Mouse (Mus musculus): ENCODE measurements around the gene Wdr31. TPM values are rescaled to one million over a fixed set of nuclear protein-coding genes. Genes with fewer than 3 reads are reported as not detected.
"Not testable (repeated sequence)": the region's sequence is repeated elsewhere in the genome, so short reads cannot be mapped to it uniquely, and the experiment has no call there.

The Wdr31 gene
- total RNA-seq, 4 experiments from 2014 or later = 9.1 to 11.4 (median 10.6) TPM

DNA sequence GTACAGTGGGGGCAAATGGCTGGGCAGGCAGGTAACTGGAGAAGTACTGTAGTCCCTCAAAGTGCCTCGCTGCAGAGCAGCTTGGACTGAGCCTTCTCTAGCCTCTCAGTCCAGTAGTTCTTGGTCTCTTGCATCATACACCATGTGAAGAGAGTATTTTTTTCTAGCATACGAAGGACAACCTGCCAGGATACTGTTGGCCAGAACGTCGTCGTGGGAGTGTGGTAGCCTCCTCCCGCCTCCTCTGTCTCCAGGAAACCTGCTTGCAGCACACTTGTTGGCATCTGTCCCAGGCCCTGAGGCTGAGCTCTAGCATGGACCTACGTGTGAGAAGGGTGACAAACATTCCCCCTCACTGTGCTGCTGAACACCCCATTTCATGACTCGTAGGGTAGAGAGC, 26.1 kb upstream of the Wdr31 start:
- peak in 1 of 2 experiments; percentile 86 for DNase-seq (ENCODE audit: low spot score in 2 of 2)

DNA sequence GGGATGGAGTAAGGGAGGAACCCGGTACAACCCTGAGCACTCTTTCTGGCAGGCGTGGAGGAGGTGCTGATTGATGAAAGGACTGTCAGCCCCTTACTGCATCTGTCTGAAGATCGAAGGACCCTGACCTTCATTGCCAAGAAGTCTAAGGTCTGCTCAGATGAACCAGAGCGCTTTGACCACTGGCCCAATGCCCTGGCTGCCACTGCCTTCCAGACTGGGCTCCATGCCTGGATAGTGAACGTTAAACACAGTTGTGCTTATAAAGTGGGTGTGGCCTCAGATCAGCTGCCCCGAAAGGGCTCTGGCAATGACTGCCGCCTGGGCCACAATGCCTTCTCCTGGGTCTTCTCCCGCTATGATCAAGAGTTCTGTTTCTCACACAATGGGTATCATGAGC, 25.2 kb upstream of the Wdr31 start:
- no peak for DNase-seq (ENCODE audit: low spot score in 2 of 2)

DNA sequence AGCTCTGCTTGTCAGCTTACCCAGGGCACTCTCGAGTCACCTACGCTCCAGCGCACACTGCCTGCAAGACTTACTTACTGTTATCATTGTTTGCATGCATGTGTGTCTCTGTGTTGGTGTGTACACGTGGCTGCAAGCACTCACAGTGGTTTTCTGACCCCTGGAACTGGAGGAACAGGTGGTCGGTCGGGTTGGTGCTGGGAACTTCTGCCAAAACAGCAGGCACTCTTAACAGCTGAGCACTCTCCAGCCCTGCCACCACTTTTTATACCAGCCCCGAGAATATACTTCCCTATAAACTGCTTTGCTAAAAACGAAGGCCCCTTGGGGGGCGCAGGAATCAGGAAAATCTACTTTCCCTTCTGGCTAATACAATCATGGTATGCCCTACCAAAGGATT, 23.5 kb upstream of the Wdr31 start:
- DNase-seq (ENCODE audit: low spot score in 2 of 2) = no peak

DNA sequence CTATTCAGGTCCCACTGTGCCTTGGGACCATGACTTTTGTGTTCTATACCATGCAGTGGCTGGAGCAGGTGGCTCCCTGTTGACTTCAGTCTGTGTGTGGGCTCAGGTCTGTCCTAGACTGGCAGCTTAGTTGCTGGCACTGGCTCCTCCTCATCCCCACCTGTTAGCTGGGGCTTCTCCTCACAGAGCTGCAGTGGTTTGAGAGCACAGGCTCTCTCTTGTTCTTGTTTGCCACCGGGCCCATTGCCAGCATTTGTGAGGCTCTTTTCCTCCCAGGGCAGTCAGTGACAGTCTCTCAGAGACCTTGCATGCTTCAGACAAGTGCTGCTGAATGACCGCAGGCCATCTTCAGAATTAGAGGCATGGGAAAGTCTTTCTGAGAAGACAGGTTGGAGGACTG, 22.0 kb upstream of the Wdr31 start:
- no peak for DNase-seq (ENCODE audit: low spot score in 2 of 2)

DNA sequence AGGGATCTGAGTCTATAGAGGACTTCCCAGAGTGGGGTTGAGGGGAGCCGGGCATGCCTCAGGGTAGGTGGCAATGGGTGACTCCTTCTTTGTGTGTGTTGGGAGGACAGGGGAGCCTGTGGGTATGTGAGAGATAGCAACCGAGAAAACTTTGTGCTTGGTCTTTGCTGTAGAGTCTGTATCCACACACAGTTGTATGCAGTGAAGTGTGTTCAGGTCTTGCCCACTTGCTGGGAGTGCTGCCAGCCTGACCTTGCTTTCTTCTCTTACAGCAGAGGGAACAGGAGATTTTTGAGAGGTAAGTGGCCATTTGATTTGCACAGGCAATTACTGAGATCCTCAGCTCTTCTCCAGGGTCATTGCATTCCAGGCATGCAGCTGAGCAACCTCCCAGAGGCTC, 17.2 kb upstream of the Wdr31 start:
- DNase-seq (ENCODE audit: low spot score in 2 of 2) = no peak

DNA sequence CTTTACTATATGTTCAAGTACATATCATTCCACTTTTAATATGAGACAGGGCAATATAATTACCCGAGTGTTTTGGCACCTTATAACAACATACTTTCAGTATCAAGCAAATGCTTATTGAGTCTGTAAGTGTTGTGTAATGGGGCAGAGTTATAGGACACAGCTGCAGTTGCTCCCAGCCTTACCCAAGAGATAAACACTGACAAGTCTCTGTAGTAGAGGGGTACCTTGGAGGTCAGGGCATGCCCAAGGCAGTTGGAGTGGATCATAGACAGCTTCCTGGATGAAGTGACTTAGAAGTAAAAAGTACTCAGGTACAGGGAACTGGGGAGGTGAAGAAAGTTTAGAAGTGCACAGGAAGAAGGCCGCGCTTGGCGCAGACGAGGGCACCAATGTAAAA, 16.5 kb upstream of the Wdr31 start:
- DNase-seq (ENCODE audit: low spot score in 2 of 2) = no peak

DNA sequence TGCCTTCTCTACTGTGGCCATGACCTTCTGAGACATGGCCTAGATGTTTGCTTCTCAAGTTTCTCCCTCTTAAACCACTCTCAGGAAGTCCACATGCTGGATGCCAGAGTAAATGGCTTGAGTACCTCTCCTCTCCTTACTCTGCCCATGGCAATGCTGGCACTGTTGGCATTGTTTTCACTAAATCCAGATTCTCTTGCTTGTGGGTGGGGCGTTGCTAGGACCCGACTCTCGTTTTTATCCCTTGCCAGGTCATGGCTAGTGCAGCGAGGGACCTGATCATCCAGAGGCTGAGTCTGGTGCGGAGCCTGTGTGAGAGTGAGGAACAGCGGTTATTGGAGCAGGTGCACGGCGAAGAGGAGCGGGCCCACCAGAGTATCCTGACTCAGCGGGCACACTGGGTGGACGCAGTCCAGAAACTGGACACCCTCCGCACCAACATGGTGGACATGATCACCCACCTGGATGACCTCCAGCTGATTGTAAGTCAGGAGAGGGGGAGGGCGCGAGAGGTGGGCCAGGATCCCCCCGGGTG, 15.5 kb upstream of the Wdr31 start:
- DNase-seq (ENCODE audit: low spot score in 2 of 2) = no peak

DNA sequence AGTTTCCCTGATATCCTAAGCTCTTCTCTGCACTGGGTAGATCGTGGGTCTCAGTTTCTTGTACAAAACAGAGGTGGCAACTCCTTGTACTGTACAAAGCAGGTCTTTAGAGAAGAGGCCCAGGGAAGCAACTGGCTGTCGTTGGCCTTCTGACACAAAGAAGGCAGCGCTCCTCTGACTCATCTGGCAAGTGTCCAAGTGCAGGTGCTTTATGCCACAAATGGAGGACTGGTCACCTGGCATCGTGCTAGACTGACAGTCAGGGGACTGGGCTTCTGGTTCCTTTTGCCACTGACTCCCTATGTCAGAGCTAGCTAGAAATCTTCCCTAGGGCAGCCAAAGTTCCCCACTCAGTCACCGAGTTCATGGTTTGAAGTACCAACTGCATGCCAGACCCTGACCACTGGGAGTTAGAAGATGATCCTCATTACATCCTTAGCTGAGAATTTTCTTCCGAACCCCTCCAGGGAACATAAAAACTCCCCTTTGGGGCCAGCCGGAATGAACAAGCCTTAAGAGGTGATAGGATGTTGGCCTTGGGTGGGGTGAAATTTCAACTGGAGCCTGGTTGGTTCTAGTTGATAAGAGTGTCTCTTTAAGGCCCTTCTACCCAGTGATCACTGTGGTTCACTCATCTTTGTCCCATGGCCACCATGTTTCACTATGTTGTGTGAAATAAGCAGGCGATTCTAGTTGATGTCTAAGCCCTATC, 14.9 kb upstream of the Wdr31 start:
- no peak for DNase-seq (ENCODE audit: low spot score in 2 of 2)

DNA sequence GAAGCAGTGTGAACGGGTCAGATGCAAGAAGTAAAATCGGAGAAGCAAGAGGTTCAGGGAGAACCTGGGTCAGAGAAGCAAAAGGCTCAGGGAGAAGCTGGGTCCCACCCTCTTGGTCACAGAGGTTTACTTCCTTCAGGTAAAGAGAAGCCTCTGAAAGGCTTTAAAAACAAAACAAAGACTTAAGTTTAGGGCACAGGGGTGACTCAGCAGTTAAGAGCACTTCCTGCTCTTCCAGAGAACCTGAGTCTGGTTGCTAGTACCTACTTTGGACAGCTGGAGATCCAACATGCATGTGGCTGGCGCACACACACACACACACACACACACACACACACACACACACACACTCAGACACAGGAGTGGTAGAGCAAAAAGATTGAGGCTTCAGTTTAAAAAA, 14.2 kb upstream of the Wdr31 start:
- DNase-seq (ENCODE audit: low spot score in 2 of 2) = no peak

DNA sequence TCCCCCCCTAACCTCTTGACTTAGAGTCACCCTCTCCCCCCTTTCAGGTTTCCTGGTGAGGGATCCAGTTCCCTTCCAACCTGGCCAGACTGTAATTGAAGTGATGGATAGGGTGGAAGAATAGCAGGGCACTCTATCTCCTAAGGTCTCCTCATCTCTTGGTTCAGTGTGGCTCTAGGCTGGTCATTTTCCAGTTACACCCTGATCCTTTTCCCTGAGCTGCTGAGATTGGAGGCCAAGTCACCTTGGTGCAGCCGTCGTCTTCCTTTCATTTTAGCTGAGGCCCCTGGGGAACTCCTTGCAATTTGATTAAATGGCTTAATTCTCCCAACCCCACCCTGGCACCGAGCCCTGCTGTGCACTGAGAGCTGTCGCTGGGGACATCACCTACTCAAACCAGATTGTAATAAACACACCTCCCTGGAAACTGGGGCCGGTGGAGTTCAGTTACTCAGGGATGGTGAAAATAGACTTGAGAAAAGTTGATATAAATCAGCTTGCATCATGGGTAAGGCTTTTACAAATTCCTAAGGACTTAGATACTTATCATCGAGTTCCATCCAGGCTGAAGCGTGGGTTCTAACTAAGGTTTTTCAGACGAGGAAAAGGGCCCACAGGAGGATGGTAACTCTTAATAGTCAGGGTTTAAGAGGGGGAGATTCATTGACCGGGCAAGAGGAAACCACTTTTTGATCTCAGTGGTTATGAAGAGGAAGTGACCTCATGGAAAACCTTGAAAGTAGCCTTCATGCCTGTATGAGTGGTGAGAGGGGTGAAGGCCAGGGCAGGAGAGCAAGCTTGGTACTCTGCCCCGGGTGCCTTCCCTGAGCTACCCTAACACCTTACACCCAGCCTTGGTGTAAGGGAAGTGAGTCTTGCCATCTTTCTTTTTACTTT, 10.3 kb upstream of the Wdr31 start:
- DNase-seq (ENCODE audit: low spot score in 2 of 2) = no peak

DNA sequence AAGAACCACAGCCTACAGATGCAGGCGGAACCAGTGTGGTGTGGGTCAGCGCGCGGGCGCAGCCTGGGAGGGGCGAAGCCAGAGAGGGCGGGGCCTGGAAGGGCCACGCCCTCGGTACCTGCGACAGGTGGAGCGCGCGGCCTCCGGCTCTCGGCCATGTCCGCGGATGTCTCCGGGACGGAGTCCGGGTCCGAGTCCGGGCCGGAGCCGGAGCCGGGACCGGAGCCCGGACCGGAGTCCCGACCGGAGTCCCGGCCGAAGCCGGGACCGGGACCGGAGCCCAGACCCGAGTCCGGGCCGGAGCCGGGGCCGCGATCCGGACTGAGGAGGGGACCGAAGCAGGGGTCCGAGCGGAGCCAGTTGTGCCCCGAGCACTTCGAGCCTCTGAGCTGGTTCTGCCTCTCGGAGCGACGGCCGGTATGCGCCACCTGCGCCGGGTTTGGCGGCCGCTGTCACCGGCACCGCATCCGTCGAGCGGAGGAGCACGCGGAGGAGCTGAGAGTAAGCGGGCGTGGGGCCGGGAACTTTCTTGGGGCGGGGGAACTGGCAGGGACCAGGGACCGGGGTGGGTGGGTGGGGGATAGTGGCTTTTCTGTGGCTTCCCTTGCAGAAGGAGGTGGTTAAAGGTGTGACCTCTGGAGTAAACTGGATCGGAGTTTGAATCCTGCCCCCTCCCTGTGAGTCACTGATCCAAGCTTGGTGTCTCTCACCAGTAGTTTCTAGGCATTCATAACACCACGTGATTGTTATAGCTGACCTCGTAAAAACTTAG, 9.4 kb upstream of the Wdr31 start, which contains the start of gene Bspry:
Bspry (plus strand) TSS at position 117 of the 772 bp plus-strand sequence.
- no peak for DNase-seq (ENCODE audit: low spot score in 2 of 2)

DNA sequence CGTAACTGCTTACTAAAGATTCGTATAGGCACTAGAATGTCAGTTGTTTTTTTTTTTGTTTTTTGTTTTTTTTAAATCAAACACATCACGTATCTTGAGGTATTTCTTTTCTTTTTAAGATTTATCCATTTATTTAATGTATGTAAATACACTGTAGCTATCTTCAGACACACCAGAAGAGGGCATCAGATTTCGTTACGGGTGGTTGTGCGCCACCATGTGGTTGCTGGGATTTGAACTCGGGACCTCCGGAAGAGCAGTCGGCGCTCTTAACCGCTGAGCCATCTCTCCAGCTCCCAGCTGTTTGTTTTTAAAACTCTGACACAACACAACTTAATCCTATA, 8.9 kb upstream of the Wdr31 start:
- DNase-seq (ENCODE audit: low spot score in 2 of 2) = not testable (repeated sequence)

DNA sequence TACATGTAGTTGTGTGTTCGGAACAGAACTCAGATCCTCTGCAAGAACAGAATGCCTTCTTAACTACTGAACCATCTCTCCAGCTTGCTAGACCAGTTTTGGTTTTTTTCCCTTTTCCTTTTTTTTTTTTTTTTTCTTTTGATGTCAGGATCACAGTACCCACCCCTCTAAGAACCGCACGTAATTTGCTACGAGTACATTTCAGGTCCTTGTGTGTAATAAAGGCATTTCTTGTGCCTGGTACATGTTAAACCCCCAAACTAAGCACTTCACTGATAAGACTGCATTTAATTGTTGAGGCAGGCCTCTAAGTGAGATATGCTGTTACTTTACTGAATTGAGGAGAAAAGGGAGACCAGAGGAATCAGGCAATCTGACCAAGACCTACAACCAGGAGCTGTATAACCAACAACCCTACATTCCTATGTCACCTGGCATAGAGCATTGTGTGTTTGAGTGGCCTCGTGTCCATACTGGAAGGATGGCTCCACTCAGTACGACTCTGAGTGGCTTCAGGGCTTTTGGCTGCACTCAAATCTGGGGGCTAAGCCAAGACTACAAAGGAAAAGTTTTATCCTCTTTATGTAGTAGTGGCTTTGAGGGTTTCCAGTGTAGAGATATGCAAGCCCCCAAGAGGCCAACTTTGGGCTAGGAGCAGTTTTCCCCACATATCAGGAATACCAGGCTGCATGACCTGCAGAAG, 7.0 kb upstream of the Wdr31 start:
- no peak for DNase-seq (ENCODE audit: low spot score in 2 of 2)

DNA sequence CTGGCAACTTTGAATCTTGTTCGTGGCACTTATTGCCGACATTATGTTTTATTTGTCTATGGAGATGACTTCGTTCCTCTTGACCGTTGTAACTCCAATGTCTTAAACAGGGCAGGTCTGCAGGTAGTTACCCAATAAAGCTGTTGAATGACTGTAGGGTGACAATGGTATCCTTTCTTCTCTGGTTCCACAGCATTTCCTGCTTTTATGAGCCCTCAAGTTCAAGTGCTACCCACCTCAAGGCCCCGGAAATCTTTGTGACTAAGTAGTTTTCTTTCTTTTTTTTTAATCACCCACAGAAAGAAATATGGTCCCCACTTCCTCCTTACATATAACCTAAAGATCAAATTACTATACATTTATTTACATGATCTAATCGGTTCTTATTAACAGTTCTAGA, 5.1 kb upstream of the Wdr31 start:
- DNase-seq (ENCODE audit: low spot score in 2 of 2) = no peak

DNA sequence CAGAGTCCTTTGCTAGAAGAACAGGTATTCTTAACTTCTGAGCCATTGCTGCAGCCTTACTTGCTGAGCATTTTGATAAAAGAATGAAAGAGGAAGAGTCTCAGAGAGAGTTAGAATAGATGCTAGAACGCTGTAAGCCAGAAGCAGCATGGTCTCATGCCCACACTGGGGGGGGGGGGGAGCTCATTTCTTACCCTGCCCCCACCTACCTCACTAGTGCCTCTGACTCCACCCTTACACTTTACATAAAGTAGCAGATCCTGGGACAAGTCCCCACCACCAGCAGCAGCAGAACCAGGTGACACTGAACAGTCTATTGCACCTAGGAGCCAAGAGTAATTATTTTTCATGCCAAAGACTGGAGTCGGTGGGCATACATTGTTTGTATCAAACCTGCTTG, 4.4 kb upstream of the Wdr31 start:
- DNase-seq (ENCODE audit: low spot score in 2 of 2) = no peak

DNA sequence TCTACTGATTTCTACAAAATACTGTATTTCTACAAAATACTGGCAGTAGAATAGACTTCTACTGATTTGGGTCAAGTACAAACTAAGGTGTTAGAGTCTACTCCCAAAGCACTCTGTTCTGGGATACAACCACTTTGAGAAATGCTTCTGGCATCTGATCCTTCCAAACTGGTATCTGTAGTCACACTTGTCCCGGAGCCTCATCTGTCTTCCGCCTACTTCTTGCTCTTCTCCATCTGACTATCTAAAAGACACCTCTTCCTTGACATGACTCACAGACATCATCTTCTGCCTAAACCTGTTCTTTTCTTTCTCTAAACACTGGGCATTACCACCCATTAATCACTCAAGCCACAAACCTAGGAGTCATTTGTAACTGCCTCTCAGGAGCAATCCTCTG, 1.4 kb upstream of the Wdr31 start:
- DNase-seq (ENCODE audit: low spot score in 2 of 2) = peak in 1 of 2 experiments; percentile 47

DNA sequence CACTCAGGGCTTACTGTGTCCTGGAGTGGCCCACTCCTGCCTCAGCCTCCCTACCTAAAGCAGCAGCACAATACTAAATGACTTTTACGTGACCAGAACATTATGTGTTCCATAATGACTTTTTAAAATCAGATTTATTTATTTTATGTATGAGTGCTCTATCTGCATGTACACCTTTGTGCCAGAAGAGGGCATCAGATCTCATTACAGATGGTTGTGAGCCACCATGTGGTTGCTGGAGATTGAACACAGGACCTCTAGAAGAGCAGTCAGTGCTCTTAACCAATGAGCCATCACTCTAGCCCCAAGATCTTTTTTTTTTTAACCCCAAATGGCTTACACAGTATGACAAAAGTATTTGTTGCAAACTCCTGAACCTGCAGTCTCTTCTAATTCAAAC, 2.5 kb downstream of the Wdr31 start:
- DNase-seq (ENCODE audit: low spot score in 2 of 2) = no peak

DNA sequence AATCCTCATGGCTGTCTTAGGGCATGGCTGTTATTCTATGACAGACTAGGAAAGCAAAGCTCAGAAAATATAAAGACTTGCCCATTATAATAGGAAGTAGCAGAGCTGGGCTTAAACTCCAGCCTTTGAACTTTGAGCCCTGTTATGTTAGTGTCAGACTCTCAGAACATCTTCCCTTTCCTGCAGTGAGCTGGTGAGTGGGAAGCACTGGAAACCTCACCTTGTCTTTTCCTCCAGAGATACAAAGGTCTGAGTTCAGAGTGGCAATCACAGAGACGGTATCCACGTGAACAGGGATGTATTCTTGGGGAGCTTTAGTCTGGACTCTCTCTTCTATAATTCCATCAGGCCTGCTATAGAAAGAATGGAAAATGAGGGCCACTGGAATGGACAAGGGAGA, 7.6 kb downstream of the Wdr31 start:
- no peak for DNase-seq (ENCODE audit: low spot score in 2 of 2)

DNA sequence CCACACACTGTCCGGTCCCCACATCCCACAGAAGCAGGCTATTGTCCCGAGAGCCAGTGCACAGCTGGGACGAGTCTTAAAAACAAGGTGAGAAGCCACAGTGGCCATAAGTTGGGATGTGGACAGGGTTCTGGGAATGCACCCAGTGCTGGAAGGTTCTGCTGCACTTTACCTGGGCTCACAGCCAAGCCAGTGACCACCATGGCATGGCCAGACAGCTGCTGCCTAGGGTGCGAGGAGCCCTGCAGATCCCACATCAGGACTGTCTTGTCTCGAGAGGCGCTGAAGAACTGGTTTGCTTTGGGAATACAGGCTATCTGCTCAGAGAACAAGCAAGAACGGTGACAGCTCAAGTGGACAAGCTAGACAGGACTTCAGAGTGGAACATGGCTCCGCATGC, 10.3 kb downstream of the Wdr31 start:
- DNase-seq (ENCODE audit: low spot score in 2 of 2) = no peak

DNA sequence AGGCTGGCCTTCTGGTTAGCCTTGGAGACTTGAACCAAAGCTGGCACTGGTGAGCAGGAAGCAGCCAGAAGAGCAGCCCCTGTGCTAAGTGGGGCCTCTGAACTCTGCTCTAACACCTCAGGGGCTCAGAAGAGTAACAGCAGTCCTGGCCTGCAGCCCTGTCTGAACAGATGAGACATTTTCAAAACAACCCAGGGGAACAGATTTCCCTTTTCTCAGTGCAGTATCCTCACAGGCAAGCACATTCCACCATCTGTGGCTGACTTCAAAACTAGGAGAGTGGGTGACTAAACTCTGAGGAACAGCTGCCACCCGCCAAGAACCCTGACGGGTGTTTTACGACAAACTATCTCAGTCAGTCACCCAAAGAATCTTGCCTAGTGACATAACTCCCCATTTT, 11.6 kb downstream of the Wdr31 start:
- peak in 1 of 2 experiments; percentile 66 for DNase-seq (ENCODE audit: low spot score in 2 of 2)

DNA sequence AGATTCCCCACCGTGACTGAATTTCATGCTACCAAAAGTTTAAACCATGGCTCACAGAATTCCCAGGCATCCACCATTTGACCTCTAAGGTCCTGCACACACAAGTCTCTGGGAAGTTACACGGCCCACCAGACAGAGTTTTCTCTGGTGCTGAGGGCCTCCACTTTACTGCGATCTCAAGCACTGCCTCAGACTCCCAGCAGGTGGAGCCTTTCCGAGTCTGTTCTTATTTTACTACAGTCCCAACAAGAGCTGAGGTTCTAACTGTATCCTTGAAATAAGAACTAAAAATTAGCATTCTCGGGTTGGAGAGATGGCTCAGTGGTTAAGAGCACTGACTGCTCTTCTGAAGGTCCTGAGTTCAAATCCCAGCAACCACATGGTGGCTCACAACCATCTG, 15.7 kb downstream of the Wdr31 start:
- DNase-seq (ENCODE audit: low spot score in 2 of 2) = peak in 1 of 2 experiments; percentile 20
